Mouse (Mus musculus) small intestine, adult 2 months (tissue): ENCODE data around the gene Mrgprf. TPM values are rescaled to one million over a fixed set of nuclear protein-coding genes. Genes with fewer than 3 reads are reported as not detected.

ENCODE experiments used
- H3K27ac ChIP-seq: fragments of 200-500 bp; 2 replicates; pipeline ENCODE4 v1.5.1; 2012; ENCODE audit warnings: low read depth, low read length, control low read depth, inconsistent platforms; ENCODE audit not compliant: insufficient read depth
- H3K27me3 ChIP-seq: fragments of 200-500 bp; 2 replicates; pipeline ENCODE4 v1.6.1; 2012; ENCODE audit warnings: mild to moderate bottlenecking, moderate library complexity, low read length, inconsistent platforms; ENCODE audit not compliant: control insufficient read depth, insufficient read depth
- H3K36me3 ChIP-seq: fragments of 200-500 bp; 2 replicates; pipeline ENCODE4 v1.6.1; 2012; ENCODE audit warnings: mild to moderate bottlenecking, low read length, control low read depth, inconsistent platforms; ENCODE audit not compliant: control insufficient read depth, insufficient read depth
- H3K4me1 ChIP-seq: fragments of 200-500 bp; 2 replicates; pipeline ENCODE4 v1.6.1; 2012; ENCODE audit warnings: low read length, inconsistent platforms, mixed read lengths; ENCODE audit not compliant: control insufficient read depth, insufficient read depth, insufficient read length
- H3K4me3 ChIP-seq: fragments of 200-500 bp; 2 replicates; pipeline ENCODE4 v1.5.1; 2012; ENCODE audit warnings: low read depth, mild to moderate bottlenecking, control low read depth, inconsistent platforms, low read length, moderate library complexity
- CTCF ChIP-seq: fragments of 200-500 bp; IDR thresholded peaks from 2 replicates; pipeline ENCODE4 v1.5.1; 2012; ENCODE audit warnings: low read depth, mild to moderate bottlenecking, control low read depth, inconsistent platforms, low read length, moderate library complexity, mixed read lengths; ENCODE audit not compliant: insufficient replicate concordance, insufficient read length; ENCODE audit errors: extremely low read depth
- POLR2A ChIP-seq: fragments of 200-500 bp; IDR thresholded peaks from 2 replicates; pipeline ENCODE4 v1.6.1; 2012; ENCODE audit warnings: low read depth, mild to moderate bottlenecking, control low read depth, inconsistent platforms, low read length, moderate library complexity
- WGBS: fragments of 180-500 bp; shearing (Covaris S2); methylation state at CpG from one replicate; pipeline ENCODE4 v1.1.7; 2018; 5-methylcytosine and 5-hydroxymethylcytosine counted together
- polyA plus RNA-seq: library from polyadenylated mRNA; depleted of rRNA; stranded (reverse); fragments of >200 nt; gene quantifications from 2 replicates; pipeline ENCODE4 v1.2.3, GENCODE M21; 2012

Mrgprf gene
- polyA plus RNA-seq, 1 experiment, result 17.6 TPM

DNA sequence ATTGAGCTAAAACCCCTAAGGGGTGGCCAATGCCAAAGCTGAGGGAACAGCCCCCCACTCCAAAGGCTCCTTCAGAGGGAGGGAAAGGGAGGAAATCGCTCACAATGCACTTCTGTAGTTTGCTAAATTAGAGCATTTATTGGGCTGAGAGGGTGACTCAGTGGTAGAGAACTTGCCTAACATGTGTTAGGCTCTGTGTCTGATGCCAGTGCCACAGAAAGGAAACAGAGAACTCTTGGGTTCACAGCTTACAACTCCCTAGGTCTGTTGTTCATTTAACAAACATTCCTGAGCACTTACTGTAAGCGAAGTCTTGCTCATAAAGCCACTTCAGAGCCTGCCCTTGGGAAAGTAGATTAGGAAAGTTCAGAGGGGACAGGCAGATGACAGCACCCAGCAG is 29.4 kb downstream of the Mrgprf start:
- H3K36me3 ChIP-seq, result no peaks in the 10 kb centered on the region
- 66% methylated on average over 2 of the region's 2 CpGs for WGBS
- no peak for TF ChIP-seq POLR2A
- TF ChIP-seq CTCF, result no peak
- no peaks in the 10 kb centered on the region for H3K4me1 ChIP-seq
- no peak overlapping the region for H3K27ac ChIP-seq
- no peak overlapping the region for H3K4me3 ChIP-seq
- H3K27me3 ChIP-seq, result no peaks in the 10 kb centered on the region

DNA sequence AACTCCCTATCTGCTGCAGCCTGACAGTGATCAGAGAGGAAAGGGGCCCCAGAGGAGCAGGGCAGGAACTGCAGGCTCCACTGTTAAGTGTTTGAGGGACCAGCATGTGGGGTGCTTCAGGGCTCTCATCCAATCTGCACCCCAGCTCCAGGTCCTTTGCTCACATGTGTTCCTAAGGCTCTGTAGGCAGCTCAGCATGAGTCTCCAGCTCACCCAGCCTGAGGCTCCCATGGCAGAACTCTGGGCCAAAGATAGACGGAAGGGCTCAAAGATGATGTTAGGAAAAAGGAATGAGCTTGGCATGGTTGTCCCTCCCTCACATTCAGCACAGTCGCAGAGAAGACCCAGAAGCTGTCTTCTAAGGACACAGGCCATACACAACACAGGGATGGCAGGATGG is 30.0 kb downstream of the Mrgprf start:
- TF ChIP-seq CTCF (no peak), POLR2A (no peak)
- Histone ChIP-seq H3K27me3 (no peaks in the 10 kb centered on the region), H3K36me3 (no peaks in the 10 kb centered on the region), H3K4me3 (no peak overlapping the region), H3K27ac (no peak overlapping the region), H3K4me1 (no peaks in the 10 kb centered on the region)
- WGBS, result 82% methylated on average over 2 of the region's 2 CpGs

DNA sequence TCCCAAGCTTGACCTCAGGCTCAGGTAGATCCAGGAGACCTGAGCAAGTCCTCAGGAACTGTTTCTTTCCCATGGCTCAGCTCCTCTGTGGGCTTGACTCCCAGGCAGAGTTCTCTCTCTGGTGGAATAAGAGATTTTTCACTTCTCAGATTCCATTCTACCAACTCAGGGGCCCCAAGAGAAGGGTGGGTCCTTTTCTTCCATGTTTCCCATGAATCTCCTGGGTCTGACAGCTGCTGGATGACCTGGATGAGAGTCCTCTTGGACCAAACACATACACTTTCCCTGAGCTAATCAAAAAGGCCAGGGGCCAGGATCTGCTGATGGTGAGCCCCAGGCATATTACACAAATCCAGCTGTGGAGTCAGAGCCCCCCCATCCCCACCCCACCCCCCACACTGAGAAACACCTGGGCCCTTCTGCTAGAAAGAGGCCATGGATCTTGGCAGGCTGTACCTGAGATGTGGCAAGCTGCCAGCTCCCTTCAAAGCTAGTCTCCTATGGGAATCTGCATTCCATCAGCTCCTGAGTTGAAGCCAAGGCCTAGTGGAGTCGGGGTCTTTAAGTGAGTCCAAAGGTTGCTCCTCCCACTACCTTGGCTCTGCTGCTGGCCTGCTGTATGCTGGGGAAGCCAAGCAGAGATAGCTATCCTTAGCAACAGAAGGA is 31.9 kb downstream of the Mrgprf start:
- Histone ChIP-seq H3K4me3 (no peak overlapping the region), H3K36me3 (no peaks in the 10 kb centered on the region), H3K27ac (no peak overlapping the region), H3K4me1 (no peaks in the 10 kb centered on the region), H3K27me3 (no peaks in the 10 kb centered on the region)
- WGBS, result 10% methylated on average over 1 of the region's 1 CpGs
- TF ChIP-seq POLR2A (no peak), CTCF (no peak)

DNA sequence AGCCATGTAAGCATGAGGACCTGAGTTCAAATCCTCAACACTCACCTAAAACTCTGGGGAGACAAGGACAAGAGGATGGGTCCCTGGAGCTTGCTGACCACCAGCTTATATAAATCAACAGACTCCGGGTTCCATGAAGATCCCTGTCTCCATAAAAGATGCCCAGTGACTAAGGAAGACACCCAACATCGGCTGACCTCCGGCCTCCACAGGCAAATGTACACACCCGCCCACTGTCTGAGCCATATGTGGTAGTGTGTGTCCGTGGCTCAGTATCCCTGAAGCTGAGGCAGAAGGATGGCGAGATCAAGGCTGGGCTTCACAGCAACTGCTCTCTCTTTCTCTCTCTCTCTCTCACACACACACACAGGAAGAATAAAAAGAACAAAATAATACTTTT is 33.3 kb downstream of the Mrgprf start:
- H3K36me3 ChIP-seq, result no peaks in the 10 kb centered on the region
- H3K4me3 ChIP-seq, result no peak overlapping the region
- no peak overlapping the region for H3K27ac ChIP-seq
- no peaks in the 10 kb centered on the region for H3K4me1 ChIP-seq
- WGBS, result 89% methylated on average over 6 of the region's 6 CpGs
- TF ChIP-seq CTCF (no peak), POLR2A (no peak)
- H3K27me3 ChIP-seq, result no peaks in the 10 kb centered on the region

DNA sequence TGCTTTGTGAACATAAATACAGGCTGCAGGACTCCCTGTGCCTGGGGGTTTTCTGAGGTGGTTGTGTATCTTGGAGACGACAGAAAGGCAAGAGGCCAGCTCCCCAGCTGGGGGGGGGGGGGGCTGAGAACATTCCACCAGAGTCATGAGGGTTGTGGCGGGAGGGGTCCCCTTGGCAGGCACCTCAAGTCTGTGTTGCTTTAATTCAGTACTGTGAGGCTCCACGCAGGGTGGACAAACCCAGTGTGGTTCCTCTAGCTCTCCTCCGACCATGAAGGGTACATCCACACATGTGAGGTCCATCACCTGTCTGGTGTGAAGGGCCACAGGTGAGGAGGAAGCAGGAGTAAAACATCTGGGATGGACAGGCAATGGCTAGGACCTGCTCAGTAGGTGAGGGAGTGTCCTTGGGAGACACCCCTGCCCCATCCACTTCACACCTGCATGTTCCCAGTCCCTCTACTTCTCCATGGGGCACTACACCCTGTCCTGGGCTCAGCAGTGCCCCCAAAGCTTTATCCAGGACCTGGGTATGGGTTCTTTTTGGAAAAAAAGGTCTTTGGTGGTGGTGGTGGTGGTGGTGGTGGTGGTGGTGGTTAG is 33.9 kb downstream of the Mrgprf start:
- TF ChIP-seq CTCF (no peak), POLR2A (no peak)
- Histone ChIP-seq H3K27me3 (no peaks in the 10 kb centered on the region), H3K4me3 (no peak overlapping the region), H3K27ac (no peak overlapping the region), H3K36me3 (no peaks in the 10 kb centered on the region), H3K4me1 (no peaks in the 10 kb centered on the region)
- WGBS, result 82% methylated on average over 4 of the region's 4 CpGs

DNA sequence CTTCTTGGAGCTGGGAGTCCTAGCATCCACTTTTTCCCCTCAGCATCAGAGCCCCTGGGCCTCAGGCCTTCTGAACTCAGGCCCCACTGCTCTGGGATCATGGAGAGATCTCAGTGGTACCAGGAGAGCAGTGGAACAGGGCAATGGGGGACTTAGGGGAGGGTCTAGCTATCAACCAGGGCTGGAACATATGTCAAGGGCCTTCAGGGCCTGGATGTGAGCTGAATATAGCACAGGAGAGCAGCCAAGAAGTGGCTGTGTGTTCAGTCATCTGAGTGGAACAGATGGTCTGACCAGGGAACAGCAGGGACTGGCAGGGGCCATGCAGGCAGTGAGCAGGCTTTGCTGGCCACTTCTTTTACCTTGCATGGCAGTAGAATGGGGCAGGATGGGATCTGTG is 34.6 kb downstream of the Mrgprf start:
- Histone ChIP-seq H3K27ac (no peak overlapping the region), H3K4me1 (no peaks in the 10 kb centered on the region), H3K4me3 (no peak overlapping the region), H3K36me3 (no peaks in the 10 kb centered on the region), H3K27me3 (no peaks in the 10 kb centered on the region)
- TF ChIP-seq CTCF (no peak), POLR2A (no peak)

DNA sequence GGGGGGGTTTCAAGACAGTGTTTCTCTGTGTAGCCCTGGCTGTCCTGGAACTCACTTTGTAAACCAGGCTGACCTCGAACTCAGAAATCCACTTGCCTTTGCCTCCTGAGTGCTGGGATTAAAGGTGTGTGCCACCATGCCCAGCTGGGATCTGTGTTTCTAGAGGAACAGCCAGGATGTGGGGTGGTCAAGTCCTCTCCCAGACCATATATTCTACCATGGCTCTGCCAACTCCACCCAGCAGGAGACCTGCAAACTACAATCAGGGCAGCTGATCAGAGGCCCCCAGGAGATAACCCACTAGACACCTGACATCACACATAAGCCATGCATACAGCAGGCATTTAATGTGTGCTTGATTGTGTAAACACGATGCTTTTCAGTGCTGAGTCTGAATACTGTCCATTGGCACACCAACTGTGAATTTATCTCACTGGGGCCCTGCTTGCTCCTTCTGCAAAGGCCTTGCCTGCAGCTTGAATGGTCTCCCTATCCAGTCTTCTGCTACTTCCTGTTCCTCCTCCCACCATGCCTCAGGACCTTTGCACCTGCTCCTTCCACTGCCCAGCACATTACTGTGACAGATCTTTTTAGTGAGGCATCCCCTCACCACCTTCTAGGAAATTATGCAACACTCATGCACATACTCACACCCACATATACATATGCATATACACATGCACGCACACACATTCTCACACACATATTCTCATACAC is 35.1 kb downstream of the Mrgprf start:
- Histone ChIP-seq H3K27me3 (no peaks in the 10 kb centered on the region), H3K36me3 (no peaks in the 10 kb centered on the region), H3K27ac (no peak overlapping the region), H3K4me3 (no peak overlapping the region), H3K4me1 (no peaks in the 10 kb centered on the region)
- TF ChIP-seq POLR2A, result no peak
- no peak for TF ChIP-seq CTCF
- 90% methylated on average over 3 of the region's 3 CpGs for WGBS

DNA sequence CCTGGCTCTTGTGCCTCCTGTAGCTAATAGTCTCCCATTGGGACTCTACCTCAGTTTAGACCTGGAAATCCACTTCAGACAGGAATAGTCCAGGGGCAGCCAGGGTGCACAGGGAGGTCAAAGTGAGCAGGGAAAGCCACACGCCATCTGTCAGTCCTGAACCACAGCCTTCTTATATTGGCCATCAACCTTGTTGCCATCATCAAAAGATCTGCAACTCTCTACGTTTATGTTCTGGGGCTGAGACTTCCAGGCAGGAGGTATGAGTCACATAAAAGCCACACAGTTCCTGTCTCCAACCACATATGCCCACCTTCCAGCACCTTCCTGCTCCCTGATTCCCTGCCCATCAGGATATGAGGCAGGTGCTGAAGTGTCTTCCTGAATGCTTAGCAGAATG is 37.3 kb downstream of the Mrgprf start:
- TF ChIP-seq CTCF (no peak), POLR2A (no peak)
- no peaks in the 10 kb centered on the region for H3K36me3 ChIP-seq
- no peaks in the 10 kb centered on the region for H3K27me3 ChIP-seq
- H3K4me3 ChIP-seq, result no peak overlapping the region
- 69% methylated on average over 2 of the region's 2 CpGs for WGBS
- H3K27ac ChIP-seq, result no peak overlapping the region
- H3K4me1 ChIP-seq, result no peaks in the 10 kb centered on the region
